In the genomic region with DNA sequence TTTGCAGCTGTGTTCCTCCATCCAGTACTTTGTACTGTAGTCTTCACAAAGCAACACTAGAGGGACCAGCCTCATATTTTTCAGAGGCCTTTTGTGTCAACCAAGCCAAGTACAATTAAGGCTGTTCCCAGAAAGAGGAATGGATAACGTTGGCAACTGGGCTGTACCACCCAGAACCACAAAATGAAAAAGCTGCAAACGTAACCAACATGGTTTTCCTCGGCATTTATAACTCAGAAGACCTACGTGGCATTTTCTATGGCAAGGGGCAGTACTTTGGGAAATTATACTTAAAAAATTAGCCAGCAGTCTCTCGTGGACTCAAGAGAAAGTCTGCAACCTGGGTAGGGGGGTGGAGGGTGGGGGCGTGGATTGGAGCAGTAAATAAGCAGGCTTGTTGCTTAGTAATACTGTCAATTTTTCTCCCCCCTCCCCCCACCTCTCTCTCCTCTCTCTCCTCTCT, we compare ENCODE assay signal across 8 mouse cellular contexts.
DNase-seq lines count a peak whose midpoint lies in the region; ATAC-seq and TF ChIP-seq lines count a peak whose summit lies in the region.

No protein-coding gene starts in this region.

- intact Hi-C loops in left cerebral cortex, postnatal 4 days (cut with DNase I) = loop anchor here (10.0 kb wide), 1 partner anchor 128 kb away; no protein-coding TSS in a partner anchor

- DNase-seq in lung, adult 2 months = no peak
- DNase-seq in lung, adult 18-20 months = no peak
- no peak for DNase-seq in forebrain, embryonic 10.5 days (ENCODE audit: extremely low spot score, low spot score)
- peak; percentile 81 for DNase-seq in lung, postnatal 0 days (ENCODE audit: low spot score)
- DNase-seq in testis, postnatal 14 days (ENCODE audit: low spot score) = peak; percentile 21
- DNase-seq in gastrocnemius, adult 8-10 months (ENCODE audit: low spot score in 2 of 2) = no peak
- DNase-seq in left cerebral cortex, postnatal 4 days = no peak

- 0 out of 2 replicates have a peak overlapping the region, but pooled peaks have one; percentile 21 for H3K4me2 ChIP-seq in hindbrain, embryonic 12.5 days (replicated peaks)
- H3K4me2 ChIP-seq in lung, postnatal 0 days (replicated peaks; ENCODE audit: low read depth, low read length) = peak overlapping the region; percentile 34; the same call in 1 of the 2 replicates

- TF ChIP-seq POLR2A in lung, adult 2 months (IDR thresholded peaks at IDR 0.05; ENCODE audit: borderline replicate concordance, extremely low read depth, low read depth, low read length) = no peak

- peak overlapping the region; percentile 34 for H3K4me3 ChIP-seq in lung, adult 2 months (replicated peaks; ENCODE audit: extremely low read depth, low read depth, low read length)
- H3K4me3 ChIP-seq in forebrain, embryonic 10.5 days = no peak overlapping the region
- no peak overlapping the region for H3K4me3 ChIP-seq in hindbrain, embryonic 12.5 days
- 0 out of 2 replicates have a peak overlapping the region, but pooled peaks have one; percentile 14 for H3K4me3 ChIP-seq in lung, postnatal 0 days (ENCODE audit: low read depth, low read length)

- no peaks in the 10 kb centered on the region for H3K9me3 ChIP-seq in forebrain, embryonic 10.5 days
- H3K9me3 ChIP-seq in hindbrain, embryonic 12.5 days (replicated peaks) = no peaks in the 10 kb centered on the region
- no peaks in the 10 kb centered on the region for H3K9me3 ChIP-seq in lung, postnatal 0 days (ENCODE audit: low read length)

- 32% methylated on average over 6 of the region's 6 CpGs for WGBS in lung, adult 2 months
- 47% methylated on average over 6 of the region's 6 CpGs for WGBS in forebrain, embryonic 10.5 days
- 35% methylated on average over 6 of the region's 6 CpGs for WGBS in hindbrain, embryonic 12.5 days
- WGBS in lung, postnatal 0 days = 30% methylated on average over 6 of the region's 6 CpGs

- no peak for TF ChIP-seq EP300 in lung, postnatal 0 days (IDR thresholded peaks at IDR 0.05)

- H3K36me3 ChIP-seq in forebrain, embryonic 10.5 days (replicated peaks) = no peaks in the 10 kb centered on the region
- no peaks in the 10 kb centered on the region for H3K36me3 ChIP-seq in hindbrain, embryonic 12.5 days
- no peaks in the 10 kb centered on the region for H3K36me3 ChIP-seq in lung, postnatal 0 days (ENCODE audit: insufficient read depth, low read length)

- H3K9ac ChIP-seq in hindbrain, embryonic 12.5 days = no peak overlapping the region
- no peak overlapping the region for H3K9ac ChIP-seq in lung, postnatal 0 days (replicated peaks; ENCODE audit: low read depth)

- no peak for TF ChIP-seq CTCF in lung, adult 2 months (IDR thresholded peaks at IDR 0.05; ENCODE audit: insufficient read depth, low read length)
- TF ChIP-seq CTCF in lung, postnatal 0 days (IDR thresholded peaks at IDR 0.05) = peak; percentile 70

- H3K27me3 ChIP-seq in forebrain, embryonic 10.5 days (ENCODE audit: poor library complexity, severe bottlenecking) = no peaks in the 10 kb centered on the region
- H3K27me3 ChIP-seq in hindbrain, embryonic 12.5 days = no peaks in the 10 kb centered on the region
- H3K27me3 ChIP-seq in lung, postnatal 0 days (replicated peaks; ENCODE audit: insufficient read depth, low read length) = no peaks in the 10 kb centered on the region

- H3K4me1 ChIP-seq in lung, adult 2 months (ENCODE audit: control insufficient read depth, insufficient read depth, low read length) = no peaks in the 10 kb centered on the region; the same call in 1 of the 2 replicates
- H3K4me1 ChIP-seq in forebrain, embryonic 10.5 days = peaks cover 17% of the 10 kb centered on the region
- H3K4me1 ChIP-seq in hindbrain, embryonic 12.5 days = peaks cover 15% of the 10 kb centered on the region
- no peaks in the 10 kb centered on the region for H3K4me1 ChIP-seq in lung, postnatal 0 days (ENCODE audit: insufficient read depth, low read depth, low read length)

- H3K27ac ChIP-seq in forebrain, embryonic 10.5 days = peak overlapping the region; percentile 30; the same call in 1 of the 2 replicates
- H3K27ac ChIP-seq in hindbrain, embryonic 12.5 days = peak overlapping the region; percentile 55; the same call in 1 of the 2 replicates
- no peak overlapping the region for H3K27ac ChIP-seq in lung, postnatal 0 days (ENCODE audit: low read length)

- peak; percentile 71 for ATAC-seq in hindbrain, embryonic 12.5 days (ENCODE audit: low FRiP score)
- ATAC-seq in lung, postnatal 0 days = peak; percentile 77

Comparison
In these comparisons a context has a peak if more than half of its experiments do, and no peak if none do; other contexts are left out.
1. DNase-seq: peak in lung, postnatal 0 days (single experiment) and testis, postnatal 14 days (single experiment); none in lung, adult 2 months (single experiment), lung, adult 18-20 months (0 of 2), forebrain, embryonic 10.5 days (single experiment), gastrocnemius, adult 8-10 months (0 of 2) and left cerebral cortex, postnatal 4 days (single experiment).
2. H3K4me3 ChIP-seq: peak in lung, adult 2 months (single experiment) and lung, postnatal 0 days (single experiment); none in forebrain, embryonic 10.5 days (single experiment) and hindbrain, embryonic 12.5 days (single experiment).